In genomic region chr6:128849902-128850301, GRCm38 (mm10) we compare ENCODE assay signal across 9 mouse cellular contexts. TPM values are rescaled to one million over a fixed set of nuclear protein-coding genes. Genes with fewer than 3 reads are reported as not detected.
A peak's percentile ranks its signal among the peaks of the same experiment; 100 is the strongest.
DNase-seq lines count a peak whose midpoint lies in the region; ATAC-seq and TF ChIP-seq lines count a peak whose summit lies in the region.
"Had no signal": no experiment of that assay in that cellular context is flagged by ENCODE, and none has a peak within 500 bp of the region (broad histone marks: within the 10 kb centered on the region; RNA-seq: fewer than 3 reads in every experiment).

No protein-coding gene starts in this region.

- no peaks in the 10 kb centered on the region for H3K4me1 ChIP-seq in hindbrain, postnatal 0 days (ENCODE audit: insufficient read depth, low read length)

- no peaks in the 10 kb centered on the region for H3K9me3 ChIP-seq in hindbrain, postnatal 0 days (ENCODE audit: low read length)
- H3K9me3 ChIP-seq: hindbrain, embryonic 15.5 days had no signal

- H3K27ac ChIP-seq in hindbrain, postnatal 0 days: no peak overlapping the region
- H3K27ac ChIP-seq: hindbrain, embryonic 15.5 days had no signal

- no peak overlapping the region for H3K9ac ChIP-seq in hindbrain, postnatal 0 days (replicated peaks; ENCODE audit: low read length)
- H3K9ac ChIP-seq: hindbrain, embryonic 15.5 days had no signal

- 52% methylated on average over 2 of the region's 2 CpGs for WGBS in hindbrain, postnatal 0 days

- H3K27me3 ChIP-seq in hindbrain, postnatal 0 days (ENCODE audit: insufficient read depth, low read length): no peaks in the 10 kb centered on the region
- H3K27me3 ChIP-seq: hindbrain, embryonic 15.5 days had no signal

- ATAC-seq in frontal cortex, adult (ENCODE audit: low TSS enrichment): peak; percentile 69
- no peak; the same call in 1 of the 2 replicates for ATAC-seq in hindbrain, postnatal 0 days

- H3K4me2 ChIP-seq in hindbrain, postnatal 0 days (ENCODE audit: low read depth, low read length): no peak overlapping the region
- H3K4me2 ChIP-seq: hindbrain, embryonic 15.5 days had no signal

- no peak for DNase-seq in frontal cortex, postnatal 10 days (ENCODE audit: low spot score in 2 of 2)
- DNase-seq in right cerebral cortex, adult 18-20 months: peak; percentile 36
- no peak for DNase-seq in right cerebral cortex, postnatal 36 days (ENCODE audit: low spot score in 2 of 2)
- DNase-seq in cerebellum, postnatal 10 days: peak; percentile 65 to 67
- peak; percentile 80 for DNase-seq in hindbrain, postnatal 0 days (ENCODE audit: low spot score)
- DNase-seq in lung, postnatal 36 days: peak; percentile 77
- no peak for DNase-seq in natural killer cell, adult 2 months (ENCODE audit: low spot score in 2 of 2)

- no peaks in the 10 kb centered on the region for H3K36me3 ChIP-seq in hindbrain, postnatal 0 days (ENCODE audit: insufficient read depth, low read length)
- H3K36me3 ChIP-seq: hindbrain, embryonic 15.5 days had no signal

- H3K4me3 ChIP-seq in hindbrain, postnatal 0 days (ENCODE audit: low read length): no peak overlapping the region
- H3K4me3 ChIP-seq: hindbrain, embryonic 15.5 days had no signal

- TF ChIP-seq CTCF in hindbrain, postnatal 0 days (IDR thresholded peaks at IDR 0.05; ENCODE audit: low read depth): peak; percentile 75

RNA-seq across cellular contexts. Expression of gene Klrb1b, which starts 23.8 kb away (rescaled TPM):
- not detected in 2 replicates for total RNA-seq in hindbrain, postnatal 0 days (2014; rRNA removed)
- polyA plus RNA-seq in hindbrain, postnatal 0 days (2015; fragmentation: Nextera tagmentation; extraction: Ambion mirVana): not detected in 2 replicates
- polyA plus RNA-seq: hindbrain, embryonic 15.5 days had no signal

RNA-seq across cellular contexts. Expression of gene Gm44511, which starts 23.8 kb away (rescaled TPM):
- not detected in 2 replicates for total RNA-seq in hindbrain, postnatal 0 days (2014; rRNA removed)
- polyA plus RNA-seq in hindbrain, postnatal 0 days (2015; fragmentation: Nextera tagmentation; extraction: Ambion mirVana): not detected in 2 replicates
- polyA plus RNA-seq: hindbrain, embryonic 15.5 days had no signal

RNA-seq across cellular contexts. Expression of gene Clec2i, which starts 37.5 kb away (rescaled TPM):
- not detected in 2 replicates for total RNA-seq in hindbrain, postnatal 0 days (2014; rRNA removed)
- polyA plus RNA-seq in hindbrain, postnatal 0 days (2015; fragmentation: Nextera tagmentation; extraction: Ambion mirVana): 0.06 and 0.08 TPM in 2 replicates
- polyA plus RNA-seq: hindbrain, embryonic 15.5 days had no signal

RNA-seq across cellular contexts. Expression of gene BC035044, which starts 41.0 kb away (rescaled TPM):
- 0.61 TPM in 1 of 2 replicates, not detected in the other for total RNA-seq in hindbrain, postnatal 0 days (2014; rRNA removed)
- polyA plus RNA-seq in hindbrain, postnatal 0 days (2015; fragmentation: Nextera tagmentation; extraction: Ambion mirVana): 0.39 and 0.88 TPM in 2 replicates

Comparison
In these comparisons a context has a peak if more than half of its experiments do, and no peak if none do; other contexts are left out.
1. DNase-seq: peak in right cerebral cortex, adult 18-20 months (single experiment), cerebellum, postnatal 10 days (2 of 2), hindbrain, postnatal 0 days (single experiment) and lung, postnatal 36 days (single experiment); none in frontal cortex, postnatal 10 days (0 of 2), right cerebral cortex, postnatal 36 days (0 of 2) and natural killer cell, adult 2 months (0 of 2).